Mouse (Mus musculus): ENCODE measurements at regions not wholly inside any gene's neighbourhood (a gene's known extent, or its start where the extent isn't known, plus 50 kb on each side); places are given as distances from the start of the nearest gene placed in this dataset.

DNA sequence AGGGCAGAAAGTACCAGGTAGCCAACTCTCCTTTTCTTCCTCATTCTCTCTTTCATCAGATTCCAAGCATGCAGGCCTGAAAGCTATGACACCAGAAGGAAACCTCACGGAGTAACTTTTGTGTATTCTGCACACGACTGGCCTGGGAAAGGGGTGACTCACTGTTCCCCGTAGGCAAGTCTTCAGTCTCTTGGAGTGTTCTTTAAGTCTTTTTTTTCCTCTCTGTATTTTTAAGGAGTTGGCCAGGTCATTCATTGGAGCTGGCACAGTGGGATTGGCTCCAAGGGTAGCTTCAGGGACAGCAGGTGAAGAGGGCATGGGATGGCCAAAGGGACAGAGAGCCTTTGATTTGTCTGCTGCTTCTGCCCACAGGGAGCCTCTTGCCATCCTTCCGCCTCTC, 163.3 kb upstream of the Bmper start:
- no peak for TF ChIP-seq POLR2A (IDR thresholded peaks at IDR 0.05; ENCODE audit: borderline replicate concordance, insufficient read depth, low read length)
- TF ChIP-seq CTCF (IDR thresholded peaks at IDR 0.05; ENCODE audit: borderline replicate concordance, insufficient read depth, low read depth, low read length): no peak
